Mouse (Mus musculus) left cerebral cortex, adult 2 months (tissue): Measurements from ENCODE around the gene Cop1. TPM values are rescaled to one million over a fixed set of nuclear protein-coding genes. Genes with fewer than 3 reads are reported as not detected.

Experiments
- DNase-seq, 2 experiments: peaks; one replicate each; pipeline ENCODE4 v3.0.0; 2021 to 2022; ENCODE audit warnings: low spot score in 2 of 2, mixed read lengths in 1 of 2; ENCODE audit errors: extremely low spot score in 1 of 2
- H3K27ac ChIP-seq: fragments of 200-600 bp; 2 replicates; pipeline ENCODE4 v1.8.1; 2022
- H3K4me3 ChIP-seq: fragments of 200-600 bp; 2 replicates; pipeline ENCODE4 v1.8.1; 2022
- CTCF ChIP-seq: fragments of 200-600 bp; IDR thresholded peaks from 2 replicates; pipeline ENCODE4 v1.8.1; 2022; ENCODE audit warnings: antibody characterized with exemption, mild to moderate bottlenecking, moderate library complexity
- intact Hi-C: fragments of 180-260 bp; cut with DNase I; formaldehyde crosslinking; loops from one replicate; pipeline ENCODE4 v1.15.1; 2025
- total RNA-seq, 2 experiments: library from RNA; stranded (reverse); gene quantifications; 2 replicates each; pipeline ENCODE4 v1.2.3; 2021

Gene Cop1
- total RNA-seq, 2 experiments from 2014 or later: 171 to 172 TPM

DNA sequence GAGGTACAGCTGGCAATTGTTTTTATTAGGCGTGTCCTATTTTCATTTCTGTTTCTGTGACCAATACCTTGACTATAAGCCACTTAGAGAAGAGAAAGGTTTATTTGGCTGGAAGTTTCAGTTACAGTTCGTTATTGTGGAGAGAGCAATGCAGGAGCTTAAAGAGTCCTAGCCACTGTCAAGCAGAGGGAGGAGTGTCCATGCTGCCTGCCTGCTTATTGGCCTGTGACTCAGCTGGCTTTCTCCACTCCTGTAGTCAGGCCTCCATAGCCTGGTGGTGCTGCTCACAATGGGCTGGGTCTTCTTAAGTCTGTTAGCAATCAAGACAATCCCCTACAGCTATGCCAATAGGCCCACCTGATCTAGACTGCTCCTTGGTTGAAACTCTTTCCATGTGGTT, 2.4 kb downstream of the Cop1 start:
- Histone ChIP-seq H3K27ac (no peak overlapping the region), H3K4me3 (peak overlapping the region; percentile 79; the same call in 1 of the 2 replicates)
- no peak for DNase-seq
- TF ChIP-seq CTCF: no peak
- intact Hi-C loops: loop anchor here (10.0 kb wide), 1 partner anchor 1680 kb away; no protein-coding TSS in a partner anchor

DNA sequence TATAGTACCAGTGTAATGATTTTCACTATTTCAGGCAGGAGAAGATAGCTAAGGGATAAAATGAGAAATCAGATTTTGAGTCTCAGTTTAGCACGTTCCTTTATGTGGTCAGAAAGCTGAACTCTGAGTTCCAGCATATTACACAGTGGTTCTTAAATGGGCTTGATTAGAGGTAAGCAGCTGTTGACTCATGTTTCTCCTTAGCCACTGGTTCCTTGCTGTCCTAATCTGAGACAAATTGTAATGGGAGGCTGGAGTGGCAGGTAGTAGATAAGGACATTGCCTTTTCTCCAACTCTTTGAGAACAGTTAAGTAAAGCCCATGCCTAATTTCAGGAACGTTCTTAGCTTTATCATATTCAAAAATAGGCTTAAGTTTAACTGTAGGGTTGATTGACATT, 3.6 kb downstream of the Cop1 start:
- no peak for DNase-seq
- Histone ChIP-seq H3K4me3 (no peak overlapping the region), H3K27ac (no peak overlapping the region)
- intact Hi-C loops: loop anchor here (10.0 kb wide), 1 partner anchor 1681 kb away; no protein-coding TSS in a partner anchor
- no peak for TF ChIP-seq CTCF

DNA sequence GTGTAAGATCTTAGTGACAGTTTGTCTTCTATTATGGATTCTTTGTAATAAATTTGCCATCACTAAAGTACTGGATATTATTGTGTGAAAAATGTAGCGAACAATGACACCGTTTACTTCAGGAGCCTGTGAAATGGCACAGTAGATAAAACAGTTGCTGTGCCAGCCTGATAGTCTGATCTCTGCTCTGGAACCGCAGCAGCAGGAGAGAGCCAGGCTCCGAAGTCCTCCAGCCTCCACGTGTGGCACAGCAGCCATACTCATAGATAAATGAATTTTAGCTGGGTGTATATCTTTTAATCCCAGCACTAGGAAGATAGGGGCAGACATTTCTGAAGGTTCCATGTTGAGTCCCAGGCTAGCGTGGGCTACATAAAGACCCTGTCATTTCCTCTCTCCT, 6.0 kb downstream of the Cop1 start:
- intact Hi-C loops: loop anchor here (10.0 kb wide), 1 partner anchor 1683 kb away; no protein-coding TSS in a partner anchor

DNA sequence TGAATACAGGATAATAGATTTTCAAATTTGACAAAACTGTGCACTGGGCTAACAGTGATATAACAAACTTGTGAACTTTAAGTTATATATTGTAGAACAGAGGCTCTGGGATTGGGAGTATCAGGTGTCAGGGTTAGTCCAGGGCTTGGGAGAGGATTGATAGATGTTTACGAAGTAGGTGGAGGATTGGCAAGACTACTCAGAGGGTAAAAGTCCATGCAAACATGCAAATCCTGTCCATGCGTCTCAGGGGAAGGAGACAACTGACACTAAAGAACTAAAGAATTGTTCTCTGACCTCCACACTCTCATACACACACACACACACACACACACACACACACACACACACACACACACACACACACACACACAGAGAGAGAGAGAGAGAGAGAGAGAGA, 18.2 kb downstream of the Cop1 start:
- TF ChIP-seq CTCF: no peak
- no peak for DNase-seq
- intact Hi-C loops: no loop called here

More for the DNA sequence above, 6.0 kb downstream of the Cop1 start:
- no peak overlapping the region for H3K27ac ChIP-seq
- no peak for DNase-seq
- no peak overlapping the region for H3K4me3 ChIP-seq
- TF ChIP-seq CTCF: no peak

DNA sequence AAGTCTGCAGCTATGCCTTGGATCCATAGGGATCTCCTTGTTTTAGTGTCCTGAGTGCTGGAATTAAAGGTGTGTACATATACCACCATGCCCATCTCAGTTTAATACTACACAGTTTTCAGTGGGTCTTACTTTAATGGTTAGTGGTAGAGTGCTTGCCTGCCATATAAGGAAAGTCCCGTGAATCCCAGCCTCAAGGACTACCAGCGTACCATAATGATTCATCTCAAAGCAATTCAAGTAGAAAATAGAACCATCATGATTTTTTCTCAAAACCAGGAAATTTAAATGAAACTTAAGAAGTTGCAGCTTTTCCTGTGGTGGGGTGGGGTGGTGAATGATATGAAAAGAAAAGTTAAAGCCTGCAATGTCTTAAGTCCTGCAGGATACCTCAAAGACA, 21.0 kb downstream of the Cop1 start:
- no peak overlapping the region for H3K27ac ChIP-seq
- no peak for TF ChIP-seq CTCF

More for the DNA sequence above, 18.2 kb downstream of the Cop1 start:
- H3K4me3 ChIP-seq: no peak overlapping the region
- no peak overlapping the region for H3K27ac ChIP-seq

DNA sequence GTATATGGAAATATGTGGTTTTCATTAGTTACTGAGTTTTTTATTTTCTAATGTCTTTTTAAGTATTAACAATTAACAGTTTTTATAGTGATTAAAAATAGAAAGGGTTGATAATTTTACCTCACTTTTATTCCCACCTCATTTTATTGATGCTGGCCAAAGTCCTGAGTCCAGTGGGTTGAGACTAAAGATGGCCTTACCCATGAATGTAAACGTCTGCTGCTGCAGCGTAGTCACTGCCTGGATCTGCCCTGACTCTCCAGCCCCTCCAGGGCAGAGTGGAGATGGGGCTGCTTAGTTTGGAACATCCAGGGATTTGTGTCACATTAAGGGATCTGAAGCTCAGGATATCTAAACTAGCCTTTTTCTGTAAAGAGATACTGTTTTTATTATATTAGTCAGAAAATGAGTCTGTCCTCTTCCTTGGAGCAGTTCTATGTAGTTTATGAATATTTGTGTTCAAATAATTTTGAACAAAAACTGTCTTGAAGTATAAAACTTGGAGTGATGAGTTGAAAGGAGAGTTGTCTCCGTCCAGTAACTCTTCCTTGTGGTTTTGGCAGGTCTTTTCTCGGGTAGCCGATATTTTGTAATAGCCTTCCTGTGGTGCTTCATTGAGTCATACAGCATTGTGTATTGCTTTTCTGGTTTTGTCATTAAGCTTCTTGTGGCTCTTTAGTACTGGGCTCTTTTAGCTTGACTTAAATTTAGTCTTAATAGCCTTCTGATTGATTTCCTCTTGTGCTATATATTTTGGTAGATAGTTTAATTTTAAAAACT, 23.0 kb downstream of the Cop1 start:
- Histone ChIP-seq H3K4me3 (no peak overlapping the region), H3K27ac (no peak overlapping the region)
- intact Hi-C loops: no loop called here
- no peak for TF ChIP-seq CTCF
- no peak for DNase-seq

More for the DNA sequence above, 21.0 kb downstream of the Cop1 start:
- DNase-seq: no peak
- intact Hi-C loops: no loop called here
- no peak overlapping the region for H3K4me3 ChIP-seq

DNA sequence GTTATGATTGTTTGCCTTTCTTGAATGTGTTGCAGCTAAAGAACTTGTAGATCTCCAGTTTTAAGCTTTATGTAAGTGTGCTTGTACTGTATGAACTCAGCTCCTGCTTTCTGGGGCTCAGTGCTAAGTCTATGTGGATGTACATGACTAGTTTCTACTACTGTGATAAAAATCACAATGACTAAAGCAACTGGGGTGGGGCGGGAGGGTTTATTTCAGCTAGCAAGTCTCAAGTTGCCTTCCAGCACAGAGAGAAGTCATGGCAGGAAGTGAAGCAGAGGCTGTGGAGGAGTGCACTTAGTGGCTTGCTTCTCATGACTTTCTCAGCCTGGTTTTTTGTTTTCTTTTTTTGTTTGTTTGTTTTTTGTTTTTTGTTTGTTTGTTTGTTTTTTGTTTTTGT, 24.4 kb downstream of the Cop1 start:
- no peak for TF ChIP-seq CTCF
- intact Hi-C loops: no loop called here
- no peak overlapping the region for H3K4me3 ChIP-seq
- DNase-seq: no peak
- H3K27ac ChIP-seq: no peak overlapping the region

DNA sequence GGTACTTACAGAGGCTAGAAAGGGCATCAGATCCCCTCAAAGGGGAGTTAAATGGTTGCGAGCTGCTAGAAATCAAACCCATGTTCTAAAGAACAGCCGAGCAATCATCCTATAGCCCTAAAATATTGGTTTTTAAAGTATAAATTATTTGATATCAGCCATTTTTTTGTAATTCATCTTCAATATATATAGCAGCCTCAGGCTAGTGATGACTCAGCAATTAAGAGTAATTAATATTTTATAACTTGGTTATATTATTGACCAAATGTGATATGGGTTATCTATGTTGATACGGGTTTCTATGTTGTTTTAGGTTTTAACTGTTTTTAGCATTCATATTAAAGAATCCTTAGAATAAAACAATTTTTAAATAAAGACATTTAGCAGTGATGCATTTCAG, 31.7 kb downstream of the Cop1 start:
- no peak for TF ChIP-seq CTCF

DNA sequence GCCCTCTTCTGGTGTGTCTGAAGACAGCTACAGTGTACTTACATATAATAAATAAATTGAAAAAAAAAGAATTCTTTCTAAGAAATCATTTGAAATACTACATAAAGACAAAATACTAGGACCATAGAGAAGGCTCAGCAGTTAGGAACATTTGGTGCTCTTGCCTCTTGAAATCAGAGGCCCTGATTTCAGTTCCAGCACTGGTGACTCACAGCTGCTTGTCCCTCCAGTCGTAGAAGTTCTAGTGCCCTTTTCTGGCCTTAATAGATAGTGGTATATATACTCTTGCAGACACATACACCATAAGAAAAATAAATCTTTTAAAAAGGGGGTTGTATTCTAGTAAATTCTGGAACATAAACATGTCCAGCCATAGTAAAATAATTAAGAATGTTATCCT, 48.0 kb downstream of the Cop1 start:
- Histone ChIP-seq H3K4me3 (no peak overlapping the region), H3K27ac (no peak overlapping the region)
- intact Hi-C loops: no loop called here
- no peak; the same call in 1 of the 2 replicates for TF ChIP-seq CTCF
- no peak for DNase-seq

More for the DNA sequence above, 31.7 kb downstream of the Cop1 start:
- Histone ChIP-seq H3K4me3 (no peak overlapping the region), H3K27ac (no peak overlapping the region)
- no peak for DNase-seq
- intact Hi-C loops: no loop called here

DNA sequence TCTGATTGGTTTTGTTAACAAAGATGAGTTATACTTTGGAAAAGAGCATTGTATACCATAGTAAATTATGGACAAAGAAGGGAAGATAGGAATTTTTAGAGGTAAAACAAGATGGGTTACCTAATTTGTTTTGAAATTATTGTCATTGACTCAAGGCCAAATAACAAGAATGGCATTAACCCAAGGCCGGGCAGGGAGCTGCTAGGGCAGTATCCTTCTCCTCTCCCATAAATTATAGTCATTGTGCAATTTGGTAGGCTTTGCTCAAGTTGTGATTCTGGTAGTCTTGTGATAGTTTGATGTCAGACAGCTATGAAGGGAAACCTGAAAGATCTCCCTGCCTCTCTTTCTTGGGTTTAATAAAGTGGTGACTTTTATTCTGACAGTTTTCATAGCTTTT, 49.7 kb downstream of the Cop1 start:
- no peak for DNase-seq
- H3K4me3 ChIP-seq: no peak overlapping the region
- intact Hi-C loops: no loop called here
- H3K27ac ChIP-seq: no peak overlapping the region
- no peak for TF ChIP-seq CTCF

DNA sequence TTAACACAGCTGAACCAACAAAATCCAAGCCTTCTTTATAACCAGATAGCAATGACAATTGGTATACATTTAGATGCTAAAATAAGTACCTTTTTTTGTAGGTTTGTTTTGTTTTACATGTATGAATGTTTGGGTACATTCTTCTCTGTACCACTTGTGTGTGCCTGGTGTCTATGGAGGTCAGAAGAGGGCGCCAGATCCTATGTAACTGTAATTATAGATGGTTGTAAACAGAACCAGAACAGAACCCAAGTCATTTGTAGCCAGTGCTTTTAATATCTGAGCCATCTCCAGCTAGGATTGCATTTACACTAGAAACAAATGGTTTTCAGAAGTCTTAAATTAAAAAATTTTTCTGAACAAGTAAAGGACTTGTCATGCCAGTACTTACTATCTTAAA, 54.7 kb downstream of the Cop1 start:
- intact Hi-C loops: no loop called here
- TF ChIP-seq CTCF: peak; percentile 32; the same call in 1 of the 2 replicates

DNA sequence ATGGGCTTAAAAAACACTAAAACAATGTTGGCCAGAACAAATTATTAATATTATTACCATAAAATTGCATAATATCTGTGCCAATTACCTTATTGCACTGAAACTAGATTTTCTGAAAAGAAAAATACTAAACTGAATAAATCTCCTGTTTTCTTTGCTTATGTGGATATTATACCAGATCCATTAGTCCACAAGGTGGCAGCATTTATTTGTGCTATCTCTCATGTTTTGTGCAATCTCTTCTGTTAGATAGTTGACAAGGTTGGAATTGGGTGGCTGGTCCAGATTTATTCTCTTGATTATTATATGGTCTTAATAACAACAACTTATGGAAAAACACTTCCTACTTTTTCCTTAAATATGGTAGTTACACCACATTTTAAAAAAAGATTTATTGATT, 58.1 kb downstream of the Cop1 start:
- TF ChIP-seq CTCF: peak; percentile 72
- intact Hi-C loops: loop anchor here (2.0 kb wide), 2 partner anchors 791 to 895 kb away; no protein-coding TSS in a partner anchor
- H3K4me3 ChIP-seq: no peak overlapping the region
- H3K27ac ChIP-seq: no peak overlapping the region
- DNase-seq: no peak

More for the DNA sequence above, 54.7 kb downstream of the Cop1 start:
- Histone ChIP-seq H3K27ac (no peak overlapping the region), H3K4me3 (no peak overlapping the region)
- DNase-seq: no peak

DNA sequence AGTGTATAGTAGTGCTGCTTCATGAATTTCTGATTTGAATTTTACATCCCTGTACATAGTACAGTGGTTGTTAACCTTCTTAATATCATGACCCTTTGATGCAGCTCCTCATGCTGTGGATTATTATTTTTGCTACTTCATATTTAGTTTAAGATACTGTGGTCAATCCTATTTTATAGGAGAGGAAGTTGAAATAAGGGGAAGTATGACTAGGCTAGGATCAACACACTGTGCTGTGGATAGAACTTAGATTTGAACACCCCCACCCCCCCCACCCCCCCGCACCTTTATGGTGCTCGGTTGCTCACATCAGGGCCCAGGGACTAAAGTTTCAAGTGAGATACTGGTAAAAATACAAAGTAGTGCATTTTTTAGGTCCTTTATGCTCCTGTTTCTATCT, 58.7 kb downstream of the Cop1 start:
- no peak overlapping the region for H3K4me3 ChIP-seq
- TF ChIP-seq CTCF: no peak
- no peak overlapping the region for H3K27ac ChIP-seq
- intact Hi-C loops: loop anchor here (2.0 kb wide), 2 partner anchors 790 to 894 kb away; no protein-coding TSS in a partner anchor
- DNase-seq: no peak
